Mouse (Mus musculus): ENCODE data around the gene Fgd3. TPM values are rescaled to one million over a fixed set of nuclear protein-coding genes. Genes with fewer than 3 reads are reported as not detected.

Gene Fgd3
- polyA plus RNA-seq, 1 experiment = 8.5 TPM

DNA sequence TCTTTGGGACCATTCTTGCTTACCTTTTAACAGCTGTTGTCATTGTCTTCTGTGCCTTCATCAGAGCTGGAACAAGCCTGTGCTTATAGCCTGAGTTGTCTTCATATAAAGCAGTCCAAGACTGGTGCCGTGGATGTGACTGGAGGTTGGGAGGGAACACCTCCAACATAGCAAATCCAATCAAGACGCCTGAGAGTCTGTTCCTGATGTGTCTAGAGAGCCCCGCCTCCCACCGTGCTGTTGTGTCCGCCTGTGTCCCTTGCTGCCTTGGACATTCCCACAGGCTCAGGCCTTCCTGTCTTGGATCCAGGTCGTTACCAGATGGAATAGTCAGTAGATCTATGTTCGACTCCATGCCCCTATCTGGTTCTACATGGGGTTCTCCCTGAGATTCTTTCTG is 36.0 kb upstream of the Fgd3 start:
- TF ChIP-seq POLR2A (IDR thresholded peaks at IDR 0.05; ENCODE audit: low read depth, low read length) = no peak
- peaks cover 13% of the 10 kb centered on the region; the same call in 1 of the 2 replicates for H3K4me1 ChIP-seq (ENCODE audit: control insufficient read depth, insufficient read depth, low read length)
- no peak overlapping the region for H3K4me3 ChIP-seq (ENCODE audit: insufficient read depth, low read length)
- H3K27ac ChIP-seq (ENCODE audit: insufficient read depth, low read length) = no peak overlapping the region

DNA sequence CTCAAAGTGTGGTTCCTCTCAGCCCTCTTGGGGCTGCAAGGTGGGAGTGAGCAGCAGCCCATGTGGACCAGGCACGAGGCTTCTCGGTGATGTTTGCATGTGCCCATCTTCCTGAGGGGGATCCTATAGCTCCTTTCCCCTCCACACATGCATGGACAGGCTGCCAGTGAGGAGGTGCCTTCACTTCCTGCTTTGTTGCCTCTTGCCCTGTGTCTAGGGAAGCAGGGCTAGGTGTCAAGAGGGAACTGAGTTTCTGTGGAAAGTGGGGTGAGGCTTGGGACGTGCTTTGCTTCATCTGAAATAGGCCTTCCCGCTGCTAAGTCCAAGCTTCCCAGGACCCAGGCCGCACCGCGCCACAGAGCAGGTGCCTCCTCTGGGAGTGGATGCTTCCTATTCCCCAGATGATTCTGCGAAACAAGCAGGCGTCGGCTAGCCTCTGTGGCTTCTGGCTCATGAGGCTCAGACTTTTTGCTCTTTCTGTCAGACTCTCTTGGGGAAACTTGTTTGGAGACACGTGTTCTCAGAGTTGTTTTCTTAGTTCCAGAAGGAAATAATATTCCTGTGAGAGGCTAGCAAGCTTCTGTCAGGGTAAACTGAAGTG is 35.5 kb upstream of the Fgd3 start:
- H3K27ac ChIP-seq (ENCODE audit: insufficient read depth, low read length) = no peak overlapping the region
- TF ChIP-seq POLR2A (IDR thresholded peaks at IDR 0.05; ENCODE audit: low read depth, low read length) (no peak), CTCF (IDR thresholded peaks at IDR 0.05; ENCODE audit: borderline replicate concordance, insufficient read depth, low read length) (no peak)
- peaks cover 8% of the 10 kb centered on the region; the same call in 1 of the 2 replicates for H3K4me1 ChIP-seq (ENCODE audit: control insufficient read depth, insufficient read depth, low read length)
- no peak overlapping the region for H3K4me3 ChIP-seq (ENCODE audit: insufficient read depth, low read length)

DNA sequence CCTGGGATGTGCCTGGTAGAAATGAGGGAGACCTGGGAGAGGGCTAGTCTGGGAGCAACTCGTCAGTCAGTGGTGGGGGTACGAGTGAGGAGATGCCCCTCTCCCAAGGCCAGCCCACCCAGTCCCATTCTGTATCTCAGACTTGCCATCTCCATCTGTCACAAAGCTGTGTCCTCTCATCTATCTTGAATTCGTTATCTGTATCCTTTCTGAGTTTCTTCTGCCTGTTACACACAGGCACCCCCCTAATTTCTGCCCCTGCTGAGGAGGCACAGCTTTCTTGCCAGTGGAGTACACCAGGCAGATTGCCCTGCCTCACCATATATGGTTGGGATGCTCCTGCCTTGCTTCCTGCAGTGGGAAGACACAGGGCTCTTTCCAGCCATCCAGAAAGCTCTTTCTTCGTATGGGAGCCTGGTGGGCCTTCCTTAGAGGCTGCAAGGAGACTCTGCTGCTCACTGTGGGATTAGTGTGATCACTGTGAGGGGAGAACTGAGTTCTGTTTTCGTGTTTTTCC is 33.9 kb upstream of the Fgd3 start:
- Histone ChIP-seq H3K4me1 (ENCODE audit: control insufficient read depth, insufficient read depth, low read length) (peaks cover 8% of the 10 kb centered on the region; the same call in 1 of the 2 replicates), H3K4me3 (ENCODE audit: insufficient read depth, low read length) (no peak overlapping the region), H3K27ac (ENCODE audit: insufficient read depth, low read length) (no peak overlapping the region)
- TF ChIP-seq CTCF (IDR thresholded peaks at IDR 0.05; ENCODE audit: borderline replicate concordance, insufficient read depth, low read length) = no peak
- TF ChIP-seq POLR2A (IDR thresholded peaks at IDR 0.05; ENCODE audit: low read depth, low read length) = no peak

DNA sequence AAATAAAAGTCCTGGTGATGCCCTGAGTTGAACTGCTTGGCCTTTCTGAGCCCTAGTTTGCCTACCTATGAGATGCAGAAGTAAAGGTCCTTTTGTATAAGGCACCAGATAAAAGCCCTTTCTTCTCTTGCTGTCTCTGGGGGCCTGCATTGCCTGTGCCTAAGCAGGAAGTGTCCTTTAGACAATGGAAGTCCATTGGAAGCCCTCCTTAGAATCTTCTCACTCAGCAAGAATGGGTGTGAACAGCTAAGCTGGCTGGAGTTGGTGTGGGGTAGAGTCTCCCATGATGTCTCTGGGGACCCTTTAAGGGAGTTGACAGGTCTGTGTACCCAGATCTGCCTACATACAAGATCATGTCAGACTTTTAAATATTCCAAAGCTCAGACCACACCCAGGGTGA is 33.3 kb upstream of the Fgd3 start:
- H3K4me1 ChIP-seq (ENCODE audit: control insufficient read depth, insufficient read depth, low read length) = peaks cover 8% of the 10 kb centered on the region; the same call in 1 of the 2 replicates
- no peak overlapping the region for H3K27ac ChIP-seq (ENCODE audit: insufficient read depth, low read length)
- no peak for TF ChIP-seq POLR2A (IDR thresholded peaks at IDR 0.05; ENCODE audit: low read depth, low read length)
- no peak for TF ChIP-seq CTCF (IDR thresholded peaks at IDR 0.05; ENCODE audit: borderline replicate concordance, insufficient read depth, low read length)
- no peak overlapping the region for H3K4me3 ChIP-seq (ENCODE audit: insufficient read depth, low read length)

DNA sequence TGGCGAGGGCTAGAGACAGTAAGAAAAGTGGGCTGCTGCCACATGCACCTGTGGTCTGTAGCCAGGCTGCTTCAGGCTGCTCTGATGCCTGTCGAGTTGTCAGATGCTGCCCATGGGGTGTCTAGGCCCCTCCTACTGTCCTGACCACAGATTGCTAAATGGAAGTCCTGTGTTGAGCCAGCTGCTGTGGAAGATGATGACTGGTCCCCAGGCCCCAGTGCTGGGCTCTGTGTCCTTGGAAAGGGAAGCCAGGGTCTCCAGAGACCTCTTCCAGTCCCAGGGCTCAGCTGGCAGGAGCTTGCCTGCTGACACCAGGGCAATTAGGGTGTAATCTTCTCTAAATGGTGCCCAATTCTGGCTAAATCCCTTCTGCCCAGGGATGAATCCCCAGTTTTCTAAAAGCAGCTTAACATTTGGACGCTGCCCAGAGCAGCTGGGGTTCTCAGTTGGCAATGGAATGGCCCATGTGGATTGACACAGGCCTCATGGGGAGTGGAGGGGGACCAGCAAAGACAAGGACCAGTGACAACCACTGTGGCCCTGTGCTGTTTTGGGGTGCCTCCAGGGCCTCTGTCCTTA is 32.6 kb upstream of the Fgd3 start:
- no peak overlapping the region for H3K27ac ChIP-seq (ENCODE audit: insufficient read depth, low read length)
- H3K4me3 ChIP-seq (ENCODE audit: insufficient read depth, low read length) = no peak overlapping the region
- TF ChIP-seq POLR2A (IDR thresholded peaks at IDR 0.05; ENCODE audit: low read depth, low read length) = no peak
- no peak for TF ChIP-seq CTCF (IDR thresholded peaks at IDR 0.05; ENCODE audit: borderline replicate concordance, insufficient read depth, low read length)

DNA sequence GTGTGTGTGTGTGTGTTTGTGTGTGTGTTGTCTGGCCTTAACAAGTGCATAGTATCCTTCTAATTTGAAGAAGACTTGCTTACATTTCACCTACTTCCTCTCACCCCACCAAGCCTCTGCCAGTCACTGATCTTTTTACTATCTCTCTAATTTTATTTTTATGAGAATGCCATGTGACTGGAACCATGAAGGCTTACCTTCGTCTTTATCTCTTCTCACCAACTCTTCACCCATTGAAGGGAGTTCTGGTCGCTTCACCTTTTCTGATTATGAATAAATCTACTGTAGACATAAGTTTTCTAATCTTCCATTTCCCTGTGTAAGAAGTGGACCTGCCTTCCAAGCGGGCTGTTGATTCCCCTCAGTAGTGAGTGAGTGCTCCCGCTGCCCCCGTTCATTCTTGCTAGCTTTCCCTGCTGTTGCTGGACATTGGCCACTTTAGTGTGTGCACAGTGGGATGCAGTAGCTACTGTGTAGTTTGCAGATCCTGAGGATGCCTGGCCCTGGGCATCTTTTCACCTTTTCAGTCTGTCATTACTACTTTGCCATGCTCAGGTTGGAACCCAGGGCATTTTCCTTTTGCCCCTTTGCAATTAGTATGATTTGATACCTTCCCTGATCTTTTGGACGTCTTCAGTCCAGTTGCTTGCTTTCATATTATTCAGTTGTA is 29.9 kb upstream of the Fgd3 start:
- no peak overlapping the region for H3K27ac ChIP-seq (ENCODE audit: insufficient read depth, low read length)
- no peak for TF ChIP-seq POLR2A (IDR thresholded peaks at IDR 0.05; ENCODE audit: low read depth, low read length)
- no peak for TF ChIP-seq CTCF (IDR thresholded peaks at IDR 0.05; ENCODE audit: borderline replicate concordance, insufficient read depth, low read length)
- H3K4me3 ChIP-seq (ENCODE audit: insufficient read depth, low read length) = no peak overlapping the region
- H3K4me1 ChIP-seq (ENCODE audit: control insufficient read depth, insufficient read depth, low read length) = peaks cover 20% of the 10 kb centered on the region

More for the DNA sequence above, 32.6 kb upstream of the Fgd3 start:
- peaks cover 8% of the 10 kb centered on the region; the same call in 1 of the 2 replicates for H3K4me1 ChIP-seq (ENCODE audit: control insufficient read depth, insufficient read depth, low read length)

DNA sequence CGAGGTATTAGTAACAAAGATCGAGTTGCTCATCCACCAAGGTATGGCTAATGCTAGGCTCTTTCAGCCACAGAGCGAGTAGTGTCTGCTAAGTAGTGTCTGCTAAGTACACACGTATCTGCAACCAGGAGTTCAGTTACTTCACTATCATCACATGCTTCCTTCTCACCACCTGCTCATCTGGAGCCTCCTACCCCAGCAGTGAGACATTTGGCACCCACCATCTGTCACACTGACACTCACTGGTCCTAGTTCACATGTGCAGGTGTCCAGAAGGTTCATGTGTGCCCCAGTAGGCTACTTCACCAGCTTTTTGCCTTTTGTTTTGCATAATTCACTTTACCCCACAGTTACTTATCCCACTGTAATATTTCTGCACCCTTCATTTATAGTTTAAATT is 29.2 kb upstream of the Fgd3 start:
- H3K4me1 ChIP-seq (ENCODE audit: control insufficient read depth, insufficient read depth, low read length) = peaks cover 25% of the 10 kb centered on the region
- H3K4me3 ChIP-seq (ENCODE audit: insufficient read depth, low read length) = no peak overlapping the region
- no peak overlapping the region for H3K27ac ChIP-seq (ENCODE audit: insufficient read depth, low read length)
- TF ChIP-seq POLR2A (IDR thresholded peaks at IDR 0.05; ENCODE audit: low read depth, low read length) = no peak
- TF ChIP-seq CTCF (IDR thresholded peaks at IDR 0.05; ENCODE audit: borderline replicate concordance, insufficient read depth, low read length) = no peak

DNA sequence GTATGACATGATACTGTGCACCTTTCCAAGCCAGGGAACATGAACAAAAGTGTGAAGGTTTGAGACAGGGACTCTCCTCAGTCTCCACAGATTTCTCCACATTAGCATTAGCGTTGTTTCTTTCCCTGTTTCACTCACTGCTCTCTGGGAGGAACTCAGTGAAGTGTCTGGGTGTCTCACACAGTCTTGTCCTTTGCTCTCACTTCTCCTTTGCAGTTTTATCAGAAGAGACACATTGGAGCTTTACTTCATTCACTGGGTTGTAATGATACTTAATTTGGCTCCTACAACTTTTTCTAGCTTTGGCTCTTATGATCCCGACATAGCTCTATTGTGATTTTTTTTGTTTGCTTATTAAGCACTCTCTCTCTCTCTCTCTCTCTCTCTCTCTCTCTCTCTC is 28.4 kb upstream of the Fgd3 start:
- TF ChIP-seq POLR2A (IDR thresholded peaks at IDR 0.05; ENCODE audit: low read depth, low read length) = no peak
- TF ChIP-seq CTCF (IDR thresholded peaks at IDR 0.05; ENCODE audit: borderline replicate concordance, insufficient read depth, low read length) = no peak
- H3K4me1 ChIP-seq (ENCODE audit: control insufficient read depth, insufficient read depth, low read length) = peaks cover 29% of the 10 kb centered on the region
- H3K27ac ChIP-seq (ENCODE audit: insufficient read depth, low read length) = no peak overlapping the region
- H3K4me3 ChIP-seq (ENCODE audit: insufficient read depth, low read length) = no peak overlapping the region

DNA sequence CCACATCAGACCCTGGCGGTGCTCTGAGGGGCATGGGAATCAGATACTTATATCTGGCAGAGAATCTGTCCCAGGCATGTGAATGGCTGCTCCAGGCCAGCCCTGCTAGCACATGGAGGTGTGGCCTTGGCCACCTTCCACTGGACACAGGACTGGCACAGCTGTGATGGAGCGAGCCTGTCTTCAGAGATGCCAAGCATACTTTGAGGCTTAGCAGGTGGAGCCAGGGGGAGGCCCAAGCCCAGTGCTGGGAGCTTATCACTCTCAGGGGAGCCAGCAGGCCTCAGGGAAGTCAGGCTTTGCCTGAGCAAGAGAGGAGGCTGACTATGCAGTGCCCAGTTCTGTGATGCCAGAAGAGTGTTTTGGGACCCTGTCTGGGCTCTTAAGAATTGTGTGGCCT is 25.4 kb upstream of the Fgd3 start:
- Histone ChIP-seq H3K4me1 (ENCODE audit: control insufficient read depth, insufficient read depth, low read length) (peaks cover 21% of the 10 kb centered on the region), H3K27ac (ENCODE audit: insufficient read depth, low read length) (no peak overlapping the region), H3K4me3 (ENCODE audit: insufficient read depth, low read length) (no peak overlapping the region)
- TF ChIP-seq CTCF (IDR thresholded peaks at IDR 0.05; ENCODE audit: borderline replicate concordance, insufficient read depth, low read length) = no peak
- TF ChIP-seq POLR2A (IDR thresholded peaks at IDR 0.05; ENCODE audit: low read depth, low read length) = no peak

DNA sequence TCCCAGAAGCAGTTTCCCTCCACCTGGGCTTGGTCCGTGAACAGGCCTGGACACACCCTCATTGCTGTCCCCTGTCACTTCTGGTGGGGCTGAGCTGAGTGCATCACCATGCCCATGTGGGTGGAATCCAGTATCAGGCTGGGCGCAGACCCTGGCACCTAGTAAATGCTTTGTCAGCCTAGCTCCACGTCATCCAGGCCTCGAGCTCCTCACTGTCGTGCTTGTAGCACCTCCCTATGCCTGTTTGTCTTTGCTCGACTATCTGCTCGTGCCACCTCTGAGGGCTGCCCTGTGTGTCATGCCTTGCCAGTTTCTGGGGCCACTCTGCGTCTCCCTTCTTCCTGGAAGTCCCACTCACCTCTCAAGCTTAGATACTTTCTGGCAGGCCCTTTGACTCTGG is 24.5 kb upstream of the Fgd3 start:
- peaks cover 21% of the 10 kb centered on the region for H3K4me1 ChIP-seq (ENCODE audit: control insufficient read depth, insufficient read depth, low read length)
- H3K27ac ChIP-seq (ENCODE audit: insufficient read depth, low read length) = no peak overlapping the region
- TF ChIP-seq CTCF (IDR thresholded peaks at IDR 0.05; ENCODE audit: borderline replicate concordance, insufficient read depth, low read length) = no peak
- no peak for TF ChIP-seq POLR2A (IDR thresholded peaks at IDR 0.05; ENCODE audit: low read depth, low read length)
- no peak overlapping the region for H3K4me3 ChIP-seq (ENCODE audit: insufficient read depth, low read length)
